7 mouse cellular contexts compared by ENCODE assay signal in genomic region chr3:121722971-121723844, GRCm38 (mm10). TPM values are rescaled to one million over a fixed set of nuclear protein-coding genes. Genes with fewer than 3 reads are reported as not detected.
DNase-seq lines count a peak whose midpoint lies in the region; ATAC-seq lines count a peak whose summit lies in the region.

Gene F3, plus strand, starts transcription at chr3:121723537.

- ATAC-seq in limb, embryonic 12.5 days (ENCODE audit: insufficient number of reproducible peaks, insufficient read depth, low FRiP score, low TSS enrichment, low read depth), result peak; percentile 87
- ATAC-seq in midbrain, embryonic 13.5 days, result peak; percentile 89

- no peaks in the 10 kb centered on the region for H3K36me3 ChIP-seq in limb, embryonic 12.5 days
- no peaks in the 10 kb centered on the region for H3K36me3 ChIP-seq in midbrain, embryonic 13.5 days

- H3K9me3 ChIP-seq in limb, embryonic 12.5 days, result no peaks in the 10 kb centered on the region
- no peaks in the 10 kb centered on the region for H3K9me3 ChIP-seq in midbrain, embryonic 13.5 days

- peak within 1 kb of the TSS; percentile 59 for H3K9ac ChIP-seq in limb, embryonic 12.5 days (replicated peaks)
- peak within 1 kb of the TSS; percentile 76 for H3K9ac ChIP-seq in midbrain, embryonic 13.5 days (replicated peaks)

- peak within 1 kb of the TSS; percentile 62 for H3K27ac ChIP-seq in limb, embryonic 12.5 days
- H3K27ac ChIP-seq in midbrain, embryonic 13.5 days, result no peak within 1 kb of the TSS; the same call in none of the 2 replicates

- peaks cover 37% of the 10 kb centered on the region for H3K27me3 ChIP-seq in limb, embryonic 12.5 days
- peaks cover 42% of the 10 kb centered on the region for H3K27me3 ChIP-seq in midbrain, embryonic 13.5 days

- WGBS in limb, embryonic 12.5 days, result under 1% methylated on average over 59 of the region's 73 CpGs
- WGBS in midbrain, embryonic 13.5 days, result 1% methylated on average over 73 of the region's 73 CpGs

- peak within 1 kb of the TSS; percentile 64 for H3K4me3 ChIP-seq in limb, embryonic 12.5 days (replicated peaks)
- peak within 1 kb of the TSS; percentile 68 for H3K4me3 ChIP-seq in midbrain, embryonic 13.5 days (replicated peaks)

- H3K4me1 ChIP-seq in limb, embryonic 12.5 days (replicated peaks), result peaks cover 38% of the 10 kb centered on the region
- peaks cover 31% of the 10 kb centered on the region for H3K4me1 ChIP-seq in midbrain, embryonic 13.5 days (replicated peaks)

- peak within 1 kb of the TSS; percentile 82 for H3K4me2 ChIP-seq in limb, embryonic 12.5 days
- peak within 1 kb of the TSS; percentile 84 for H3K4me2 ChIP-seq in midbrain, embryonic 13.5 days (replicated peaks)

- peak; percentile 69 for DNase-seq in adrenal gland, adult 8-10 months
- peak; percentile 66 for DNase-seq in embryo, embryonic 11.5 days (ENCODE audit: low read depth, low spot score)
- DNase-seq in heart, adult 11 months, result peak; percentile 99
- DNase-seq in kidney, adult 18-20 months, result peak; percentile 90
- peak; percentile 30 to 66 for DNase-seq in spleen, postnatal 10 days (ENCODE audit: low spot score in 2 of 2)

RNA-seq across cellular contexts. Expression of gene F3, which starts in this region (rescaled TPM):
- 10 to 100 TPM in 2 of 4 experiments, 1 to 10 TPM in 2; 8.5 to 12.6 (median 9.4) TPM for total RNA-seq in adrenal gland, adult 8-10 months (2022)
- 7.2 and 7.7 TPM in 2 replicates for polyA plus RNA-seq in limb, embryonic 12.5 days (2016; fragmentation: Nextera tagmentation; extraction: Ambion mirVana)
- 5.0 and 5.5 TPM in 2 replicates for polyA plus RNA-seq in midbrain, embryonic 13.5 days (2015; fragmentation: Nextera tagmentation; extraction: Ambion mirVana)

Comparison
In these comparisons a context has a peak if more than half of its experiments do, and no peak if none do; other contexts are left out.
1. DNase-seq: peak in every context shown above with its lines; median percentile 99 in heart, adult 11 months; 90 in kidney, adult 18-20 months; 69 in adrenal gland, adult 8-10 months; 66 in embryo, embryonic 11.5 days; 48 in spleen, postnatal 10 days.